Mouse (Mus musculus): ENCODE measurements at regions not wholly inside any gene's neighbourhood (a gene's known extent, or its start where the extent isn't known, plus 50 kb on each side); places are given as distances from the start of the nearest gene placed in this dataset.
A peak's percentile ranks its signal among the peaks of the same experiment; 100 is the strongest.

DNA sequence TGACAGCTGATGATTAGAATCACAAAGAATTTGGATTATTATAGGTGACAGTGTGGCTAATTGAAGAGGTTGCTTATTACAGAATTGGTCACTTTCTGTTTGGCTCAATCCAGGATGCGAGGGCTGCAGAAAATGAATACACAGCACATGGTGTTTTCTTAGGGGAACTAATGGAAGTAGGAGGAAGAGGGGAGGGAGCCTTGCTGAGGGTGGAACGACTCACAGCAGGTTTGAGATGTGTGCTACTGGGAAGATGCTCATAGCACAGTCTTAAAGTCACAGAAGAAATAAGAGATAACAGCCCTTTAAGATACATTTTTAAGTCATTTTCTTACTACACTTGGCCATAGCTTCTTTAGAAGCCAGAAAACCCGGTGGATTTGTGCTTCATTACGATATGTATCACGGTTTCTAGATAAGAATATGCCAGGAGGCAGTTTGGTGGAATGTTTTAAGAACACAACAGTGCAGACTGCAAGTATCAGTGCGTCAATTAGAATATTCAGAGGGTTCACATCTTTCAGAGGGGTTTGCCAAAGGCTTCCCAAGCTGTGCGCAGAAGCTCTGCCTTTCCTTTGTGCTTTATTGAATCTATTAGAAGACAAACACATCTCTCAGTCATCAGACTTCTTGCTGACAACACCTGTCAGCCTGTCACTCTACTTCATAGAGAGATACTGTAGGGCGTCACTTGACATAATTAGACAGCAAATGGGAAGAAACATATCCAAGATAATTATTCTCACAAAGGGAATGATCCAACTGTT lies 853.7 kb downstream of the Otol1 start:
- no peak for DNase-seq

DNA sequence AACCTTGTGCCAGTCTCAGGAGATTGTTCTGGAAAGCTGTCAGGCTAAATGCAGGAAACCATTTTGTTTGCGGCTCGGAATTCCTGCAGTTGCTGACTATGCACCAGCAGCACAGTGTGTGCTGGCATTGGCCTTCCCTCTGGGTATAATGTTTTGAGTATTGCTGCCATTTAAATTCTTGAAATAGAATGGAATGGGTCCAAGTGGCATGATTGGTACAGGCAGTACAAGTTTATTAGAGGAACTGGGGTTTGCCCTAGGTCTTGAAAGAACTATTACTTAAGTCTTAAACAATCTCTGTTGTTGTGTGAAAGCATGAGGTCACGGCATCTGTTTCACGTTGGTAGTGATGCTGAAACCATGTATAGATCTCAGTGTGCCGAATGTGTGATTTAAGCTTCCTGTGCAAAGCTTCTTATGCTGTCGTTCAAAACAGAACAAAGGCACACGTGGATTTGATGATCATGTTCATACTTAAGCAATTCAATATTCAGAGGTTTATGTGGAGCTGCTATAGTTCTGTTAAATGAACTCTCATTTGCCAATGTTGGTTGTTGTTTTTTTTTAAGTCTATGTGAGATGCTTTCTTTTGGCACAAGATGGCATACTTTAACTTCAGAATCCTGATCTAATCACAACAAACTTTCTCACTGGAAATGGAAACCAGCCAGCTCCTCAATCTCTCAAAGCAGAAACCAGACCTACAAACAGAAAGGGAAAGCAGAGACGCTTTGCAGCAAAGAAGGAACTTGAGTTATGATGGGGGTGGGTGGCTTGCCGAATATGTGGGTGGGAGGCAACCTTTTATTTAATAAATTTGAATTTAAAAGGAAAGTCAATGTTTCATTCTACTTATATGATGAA lies 866.5 kb downstream of the Otol1 start:
- DNase-seq = peak; percentile 12 to 15

DNA sequence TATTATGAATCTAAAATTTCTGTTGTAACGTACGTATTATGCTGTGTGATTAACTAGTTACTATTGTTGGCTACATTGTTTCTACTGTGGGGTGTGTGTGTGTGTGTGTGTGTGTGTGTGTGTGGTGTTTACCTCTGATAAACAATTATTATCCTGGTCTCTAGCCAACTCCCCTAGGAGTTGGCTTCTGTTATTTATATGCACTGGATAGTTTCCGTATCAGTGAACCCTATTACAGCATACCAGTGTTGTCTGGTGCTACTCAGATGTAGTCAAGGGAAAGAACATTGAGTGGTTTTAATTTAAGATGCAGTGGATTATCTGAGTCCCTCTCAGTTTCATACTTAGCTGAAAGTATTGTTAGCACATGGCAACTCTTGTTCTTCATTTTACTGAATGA lies 867.2 kb downstream of the Otol1 start:
- DNase-seq = peak in 1 of 2 experiments; percentile 33
